Mouse (Mus musculus) stomach, embryonic 16.5 days (tissue): ENCODE results near the gene Rb1. TPM values are rescaled to one million over a fixed set of nuclear protein-coding genes. Genes with fewer than 3 reads are reported as not detected.

Experiments used
- ATAC-seq: fragments of 200-750 bp; cut with Nextera tagmentation; 2 replicates; pipeline ENCODE4 v1.8.0; 2017; ENCODE audit warnings: moderate number of reproducible peaks, moderate TSS enrichment; ENCODE audit not compliant: insufficient read depth, low FRiP score
- H3K27ac ChIP-seq: fragments of 300-500 bp; sonication (generic); 2 replicates; pipeline ENCODE4 v1.5.1; 2014; ENCODE audit warnings: low read length
- H3K27me3 ChIP-seq: fragments of 300-500 bp; sonication (generic); 2 replicates; pipeline ENCODE4 v1.6.1; 2014; ENCODE audit warnings: low read length, control low read depth, mixed read lengths; ENCODE audit not compliant: control insufficient read depth, insufficient read depth
- H3K36me3 ChIP-seq: fragments of 300-500 bp; sonication (generic); 2 replicates; pipeline ENCODE4 v1.6.1; 2014; ENCODE audit warnings: low read length; ENCODE audit not compliant: control insufficient read depth, insufficient read depth
- H3K4me1 ChIP-seq: fragments of 300-500 bp; sonication (generic); 2 replicates; pipeline ENCODE4 v1.6.1; 2014; ENCODE audit warnings: low read length, control low read depth, mixed read lengths; ENCODE audit not compliant: control insufficient read depth, insufficient read depth
- H3K4me2 ChIP-seq: fragments of 300-500 bp; sonication (generic); 2 replicates; pipeline ENCODE4 v1.6.1; 2014; ENCODE audit warnings: low read depth, low read length, mixed read lengths
- H3K4me3 ChIP-seq: fragments of 300-500 bp; sonication (generic); replicated peaks from 2 replicates; pipeline ENCODE4 v1.5.1; 2014; ENCODE audit warnings: mild to moderate bottlenecking, low read length
- H3K9ac ChIP-seq: fragments of 300-500 bp; sonication (generic); 2 replicates; pipeline ENCODE4 v1.6.1; 2014; ENCODE audit warnings: low read length
- H3K9me3 ChIP-seq: fragments of 300-500 bp; sonication (generic); replicated peaks from 2 replicates; pipeline ENCODE4 v1.6.1; 2016; ENCODE audit warnings: low read length, control low read depth; ENCODE audit not compliant: control insufficient read depth
- WGBS: fragments of 180-500 bp; shearing (Covaris S2); extraction: QIAGEN DNeasy Blood & Tissue Kit; methylation state at CpG from one replicate; pipeline ENCODE4 v1.1.7; 2014; 5-methylcytosine and 5-hydroxymethylcytosine counted together
- polyA plus RNA-seq: library from polyadenylated mRNA; unstranded; fragments of >200 nt; fragmentation: Nextera tagmentation; extraction: Ambion mirVana; gene quantifications from 2 replicates; pipeline ENCODE4 v1.2.1, GENCODE M21; 2015

Rb1 gene
- polyA plus RNA-seq, 1 experiment from 2014 or later: 11.5 TPM

- H3K4me1 ChIP-seq: peaks cover 6% of the 10 kb centered on the region; the same call in 1 of the 2 replicates
- H3K9ac ChIP-seq: no peak overlapping the region
- H3K27me3 ChIP-seq: no peaks in the 10 kb centered on the region
- no peaks in the 10 kb centered on the region for H3K36me3 ChIP-seq
- no peak overlapping the region for H3K4me3 ChIP-seq
- H3K27ac ChIP-seq: no peak overlapping the region
- no peak for ATAC-seq
- 94% methylated on average over 4 of the region's 4 CpGs for WGBS
- H3K9me3 ChIP-seq: no peaks in the 10 kb centered on the region
- H3K4me2 ChIP-seq: no peak overlapping the region
Observed at GRCm38 (mm10) chr14:73345614-73346013, 20.0 kb upstream of the Rb1 start.

DNA sequence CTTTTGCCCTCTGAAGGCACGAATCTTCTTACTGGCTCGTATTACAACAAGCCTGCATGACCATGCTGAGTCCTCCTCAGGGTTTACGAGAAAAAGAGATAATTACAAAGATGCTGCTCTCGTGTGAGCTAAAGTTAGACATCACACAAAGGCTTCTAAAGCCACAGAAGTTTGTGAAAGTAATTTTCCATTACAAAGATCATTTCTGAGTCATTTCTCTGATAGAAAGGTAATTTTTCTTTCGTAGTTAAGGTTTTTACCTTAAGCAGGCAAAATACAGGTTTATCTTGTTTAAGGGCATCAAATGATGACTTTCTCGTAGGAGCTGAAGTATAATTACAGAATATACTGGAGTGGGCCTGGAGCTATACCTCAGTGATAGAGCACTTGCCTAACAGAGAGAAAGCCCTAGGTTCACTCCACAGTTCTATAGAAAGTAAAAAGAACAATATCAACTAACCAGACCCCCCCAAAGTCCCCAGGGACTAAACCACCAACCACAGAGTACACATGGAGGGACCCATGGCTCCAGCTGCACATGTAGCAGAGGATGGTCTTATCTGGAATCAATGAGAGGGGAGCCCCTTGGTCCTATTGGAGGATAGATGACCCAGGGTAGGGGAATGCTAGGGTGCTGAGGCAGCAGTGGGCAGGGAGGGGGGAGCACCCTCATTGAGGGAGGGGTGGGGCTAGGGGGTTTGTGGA lies 14.6 kb upstream of the Rb1 start:
- Histone ChIP-seq H3K4me1 (no peaks in the 10 kb centered on the region), H3K4me3 (no peak overlapping the region), H3K9me3 (no peaks in the 10 kb centered on the region), H3K36me3 (no peaks in the 10 kb centered on the region), H3K27ac (no peak overlapping the region), H3K9ac (no peak overlapping the region), H3K27me3 (no peaks in the 10 kb centered on the region), H3K4me2 (no peak overlapping the region)
- ATAC-seq: no peak
- 55% methylated on average over 6 of the region's 6 CpGs for WGBS

GRCm38 (mm10) chr14:73339615-73340014 lies 14.0 kb upstream of the Rb1 start:
- no peaks in the 10 kb centered on the region for H3K36me3 ChIP-seq
- ATAC-seq: no peak
- no peak overlapping the region for H3K4me3 ChIP-seq
- H3K4me2 ChIP-seq: no peak overlapping the region
- H3K27ac ChIP-seq: no peak overlapping the region
- H3K4me1 ChIP-seq: no peaks in the 10 kb centered on the region
- H3K9me3 ChIP-seq: no peaks in the 10 kb centered on the region
- no peak overlapping the region for H3K9ac ChIP-seq
- 67% methylated on average over 3 of the region's 3 CpGs for WGBS
- H3K27me3 ChIP-seq: no peaks in the 10 kb centered on the region

- Histone ChIP-seq H3K9ac (no peak overlapping the region), H3K27me3 (no peaks in the 10 kb centered on the region), H3K36me3 (no peaks in the 10 kb centered on the region), H3K27ac (no peak overlapping the region), H3K9me3 (no peaks in the 10 kb centered on the region), H3K4me2 (no peak overlapping the region), H3K4me1 (no peaks in the 10 kb centered on the region), H3K4me3 (no peak overlapping the region)
- WGBS: 72% methylated on average over 6 of the region's 6 CpGs
- no peak for ATAC-seq
Observed at GRCm38 (mm10) chr14:73336316-73337080, 10.9 kb upstream of the Rb1 start.

- WGBS: 77% methylated on average over 22 of the region's 22 CpGs
- Histone ChIP-seq H3K27me3 (no peaks in the 10 kb centered on the region), H3K36me3 (no peaks in the 10 kb centered on the region), H3K4me3 (no peak overlapping the region), H3K9ac (no peak overlapping the region), H3K27ac (no peak overlapping the region), H3K4me2 (no peak overlapping the region), H3K9me3 (no peaks in the 10 kb centered on the region), H3K4me1 (no peaks in the 10 kb centered on the region)
- no peak for ATAC-seq
Observed at GRCm38 (mm10) chr14:73334926-73335805, 9.5 kb upstream of the Rb1 start.

DNA sequence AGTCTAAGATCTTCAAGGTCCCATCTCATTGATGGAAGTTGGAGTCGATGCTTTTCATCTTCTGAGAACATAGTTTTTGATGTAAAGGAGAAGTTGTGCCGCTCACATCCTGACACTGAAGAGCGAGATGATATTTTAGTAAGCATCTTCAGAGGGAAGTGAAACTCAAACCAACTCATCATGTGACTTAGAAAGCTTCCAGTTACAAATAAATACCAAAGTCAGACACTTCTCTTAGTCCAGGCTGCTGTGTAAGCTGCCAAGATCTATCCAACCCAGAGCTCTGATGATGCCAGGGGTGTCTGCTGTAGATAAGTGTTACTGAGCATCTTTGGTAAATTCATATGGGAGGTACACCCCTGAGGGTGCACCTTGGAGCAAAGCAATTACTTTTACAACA lies 8.3 kb upstream of the Rb1 start:
- ATAC-seq: no peak
- H3K4me1 ChIP-seq: no peaks in the 10 kb centered on the region
- no peak overlapping the region for H3K4me2 ChIP-seq
- WGBS: 84% methylated on average over 3 of the region's 3 CpGs
- H3K27ac ChIP-seq: no peak overlapping the region
- H3K9ac ChIP-seq: no peak overlapping the region
- H3K36me3 ChIP-seq: no peaks in the 10 kb centered on the region
- no peaks in the 10 kb centered on the region for H3K27me3 ChIP-seq
- H3K9me3 ChIP-seq: no peaks in the 10 kb centered on the region
- H3K4me3 ChIP-seq: no peak overlapping the region

DNA sequence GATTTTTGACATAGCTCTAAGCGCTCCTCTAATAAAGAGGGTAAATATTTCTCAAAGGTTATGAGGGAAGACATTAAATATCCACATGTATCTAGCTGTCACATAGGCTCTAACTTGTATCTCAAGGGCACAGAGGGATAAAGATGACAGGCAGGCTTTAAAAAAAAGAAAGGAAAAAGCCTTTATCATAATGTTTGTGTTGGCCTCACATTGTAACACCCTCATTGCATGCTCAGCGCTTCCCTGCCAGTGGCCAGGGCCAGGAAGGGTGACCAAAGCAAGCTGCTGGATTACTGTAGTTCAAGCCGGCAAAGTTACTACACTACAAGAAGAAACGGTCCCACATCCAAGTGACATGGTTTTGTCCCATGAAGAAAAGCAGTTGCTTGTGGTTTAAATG lies 5.8 kb upstream of the Rb1 start:
- 72% methylated on average over 4 of the region's 4 CpGs for WGBS
- no peaks in the 10 kb centered on the region for H3K27me3 ChIP-seq
- H3K4me1 ChIP-seq: peaks cover 5% of the 10 kb centered on the region; the same call in 1 of the 2 replicates
- H3K9ac ChIP-seq: no peak overlapping the region
- no peak overlapping the region for H3K4me2 ChIP-seq
- H3K4me3 ChIP-seq: no peak overlapping the region
- H3K9me3 ChIP-seq: no peaks in the 10 kb centered on the region
- H3K36me3 ChIP-seq: no peaks in the 10 kb centered on the region
- H3K27ac ChIP-seq: no peak overlapping the region
- no peak for ATAC-seq

GRCm38 (mm10) chr14:73329871-73330270 lies 4.2 kb upstream of the Rb1 start:
- Histone ChIP-seq H3K9me3 (no peaks in the 10 kb centered on the region), H3K27me3 (no peaks in the 10 kb centered on the region), H3K4me3 (no peak overlapping the region), H3K4me1 (peaks cover 6% of the 10 kb centered on the region; the same call in 1 of the 2 replicates), H3K27ac (no peak overlapping the region), H3K36me3 (no peaks in the 10 kb centered on the region), H3K4me2 (no peak overlapping the region), H3K9ac (no peak overlapping the region)
- whole genome bisulfite sequencing: 84% methylated on average over 2 of the region's 2 CpGs
- no peak for ATAC-seq

DNA sequence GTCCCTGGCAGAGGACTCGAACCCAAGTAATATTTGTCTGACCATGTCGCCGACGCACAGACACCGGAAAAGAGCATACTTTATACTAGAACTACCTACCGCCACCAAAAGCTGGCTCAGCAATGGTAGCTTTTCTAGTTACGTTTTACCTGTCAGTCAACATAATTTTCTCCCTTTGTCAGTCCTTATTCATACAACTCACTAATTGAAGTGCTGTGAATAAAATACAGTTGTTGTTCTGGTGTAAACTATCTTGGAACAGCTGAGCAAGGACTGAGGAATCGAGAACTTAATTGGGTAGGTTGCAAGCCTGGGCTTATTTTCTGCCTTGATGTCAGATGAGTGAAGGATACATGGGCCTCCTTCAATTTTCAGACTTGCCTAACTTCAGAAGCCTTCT lies 889 bp upstream of the Rb1 start:
- H3K4me2 ChIP-seq: peak overlapping the region; percentile 78
- peaks cover 6% of the 10 kb centered on the region; the same call in 1 of the 2 replicates for H3K4me1 ChIP-seq
- peak overlapping the region; percentile 85 for H3K4me3 ChIP-seq
- H3K27me3 ChIP-seq: no peaks in the 10 kb centered on the region
- peak overlapping the region; percentile 89 for H3K9ac ChIP-seq
- 5% methylated on average over 8 of the region's 8 CpGs for WGBS
- no peaks in the 10 kb centered on the region for H3K9me3 ChIP-seq
- peak overlapping the region; percentile 90 for H3K27ac ChIP-seq
- no peaks in the 10 kb centered on the region for H3K36me3 ChIP-seq
- no peak for ATAC-seq
